Mouse (Mus musculus) kidney, postnatal 0 days (tissue): ENCODE results near the gene Gm44965. TPM values are rescaled to one million over a fixed set of nuclear protein-coding genes. Genes with fewer than 3 reads are reported as not detected.

Source experiments
- ATAC-seq: fragments of 200-750 bp; cut with Nextera tagmentation; replicated peaks from 2 replicates; pipeline ENCODE4 v1.8.0; 2017; ENCODE audit warnings: low read depth, moderate number of reproducible peaks, moderate TSS enrichment, moderate library complexity; ENCODE audit not compliant: low FRiP score
- DNase-seq: peaks from one replicate; pipeline ENCODE4 v3.0.0-alpha.2; 2016; ENCODE audit warnings: low spot score
- H3K27ac ChIP-seq: fragments of 300-500 bp; sonication (generic); 2 replicates; pipeline ENCODE4 v1.5.1; 2014; ENCODE audit warnings: mild to moderate bottlenecking
- H3K27me3 ChIP-seq: fragments of 300-500 bp; sonication (generic); 2 replicates; pipeline ENCODE4 v1.6.1; 2014; ENCODE audit warnings: low read length, mixed read lengths; ENCODE audit not compliant: insufficient read depth
- H3K36me3 ChIP-seq: fragments of 300-500 bp; sonication (generic); 2 replicates; pipeline ENCODE4 v1.6.1; 2014; ENCODE audit warnings: low read length, mixed read lengths; ENCODE audit not compliant: insufficient read depth
- H3K4me1 ChIP-seq: fragments of 300-500 bp; sonication (generic); replicated peaks from 2 replicates; pipeline ENCODE4 v1.6.1; 2014; ENCODE audit warnings: antibody characterized with exemption, low read length, mixed read lengths; ENCODE audit not compliant: insufficient read depth
- H3K4me2 ChIP-seq: fragments of 300-500 bp; sonication (generic); 2 replicates; pipeline ENCODE4 v1.6.1; 2014; ENCODE audit warnings: mild to moderate bottlenecking, low read length, moderate library complexity, mixed read lengths
- H3K4me3 ChIP-seq: fragments of 300-500 bp; sonication (generic); replicated peaks from 2 replicates; pipeline ENCODE4 v1.5.1; 2014; ENCODE audit warnings: low read depth, low read length
- H3K9ac ChIP-seq: fragments of 300-500 bp; sonication (generic); 2 replicates; pipeline ENCODE4 v1.6.1; 2014; ENCODE audit warnings: low read depth, low read length
- H3K9me3 ChIP-seq: fragments of 300-500 bp; sonication (generic); replicated peaks from 2 replicates; pipeline ENCODE4 v1.6.1; 2016; ENCODE audit warnings: low read length, inconsistent platforms, mixed read lengths
- CTCF ChIP-seq: IDR thresholded peaks from 2 replicates; pipeline ENCODE4 v1.5.1; 2016; ENCODE audit warnings: antibody characterized with exemption, low read depth, mild to moderate bottlenecking, moderate library complexity
- WGBS: fragments of 180-500 bp; shearing (Covaris S2); extraction: QIAGEN DNeasy Blood & Tissue Kit; methylation state at CpG from one replicate; pipeline ENCODE4 v1.1.7; 2014; 5-methylcytosine and 5-hydroxymethylcytosine counted together
- polyA plus RNA-seq: library from polyadenylated mRNA; unstranded; fragments of >200 nt; fragmentation: Nextera tagmentation; extraction: Ambion mirVana; gene quantifications from 2 replicates; pipeline ENCODE4 v1.2.1, GENCODE M21; 2015

Gene Gm44965
- polyA plus RNA-seq, 1 experiment from 2014 or later, result not detected

- H3K27ac ChIP-seq, result peak overlapping the region; percentile 36; the same call in 1 of the 2 replicates
- 62% methylated on average over 3 of the region's 3 CpGs for WGBS
- peaks cover 14% of the 10 kb centered on the region for H3K4me1 ChIP-seq
- no peak overlapping the region for H3K4me3 ChIP-seq
- no peak overlapping the region for H3K9ac ChIP-seq
- H3K4me2 ChIP-seq, result no peak overlapping the region
- no peak for TF ChIP-seq CTCF
- H3K9me3 ChIP-seq, result no peaks in the 10 kb centered on the region; the same call in 1 of the 2 replicates
- H3K27me3 ChIP-seq, result no peaks in the 10 kb centered on the region
- no peak for DNase-seq
- peaks cover 7% of the 10 kb centered on the region for H3K36me3 ChIP-seq
- no peak for ATAC-seq
Observed at GRCm38 (mm10) chr6:48591221-48591845, 2.4 kb upstream of the Gm44965 start.

GRCm38 (mm10) chr6:48591871-48592270 is 1.9 kb upstream of the Gm44965 start:
- no peak overlapping the region for H3K9ac ChIP-seq
- peaks cover 13% of the 10 kb centered on the region for H3K36me3 ChIP-seq
- TF ChIP-seq CTCF, result no peak
- peaks cover 14% of the 10 kb centered on the region for H3K4me1 ChIP-seq
- WGBS, result 88% methylated on average over 6 of the region's 6 CpGs
- no peak overlapping the region for H3K4me3 ChIP-seq
- H3K9me3 ChIP-seq, result peaks cover under 1% of the 10 kb centered on the region
- H3K27me3 ChIP-seq, result no peaks in the 10 kb centered on the region
- H3K27ac ChIP-seq, result no peak overlapping the region
- ATAC-seq, result no peak
- no peak for DNase-seq
- H3K4me2 ChIP-seq, result no peak overlapping the region

GRCm38 (mm10) chr6:48594043-48594738 is 450 bp downstream of the Gm44965 start:
- 1% methylated on average over 37 of the region's 41 CpGs for WGBS
- Histone ChIP-seq H3K4me3 (peak overlapping the region; percentile 69), H3K27me3 (no peaks in the 10 kb centered on the region), H3K36me3 (peaks cover 34% of the 10 kb centered on the region), H3K4me2 (peak overlapping the region; percentile 79), H3K27ac (peak overlapping the region; percentile 97), H3K9ac (peak overlapping the region; percentile 84), H3K9me3 (peaks cover 4% of the 10 kb centered on the region), H3K4me1 (peaks cover 14% of the 10 kb centered on the region)
- DNase-seq (peak; percentile 77), ATAC-seq (peak; percentile 62)
- no peak for TF ChIP-seq CTCF

- H3K4me3 ChIP-seq, result peak overlapping the region; percentile 69; the same call in 1 of the 2 replicates
- no peaks in the 10 kb centered on the region for H3K27me3 ChIP-seq
- H3K9ac ChIP-seq, result peak overlapping the region; percentile 84; the same call in 1 of the 2 replicates
- no peak for ATAC-seq
- H3K27ac ChIP-seq, result peak overlapping the region; percentile 97; the same call in 1 of the 2 replicates
- peak overlapping the region; percentile 79 for H3K4me2 ChIP-seq
- H3K36me3 ChIP-seq, result peaks cover 36% of the 10 kb centered on the region
- H3K4me1 ChIP-seq, result peaks cover 14% of the 10 kb centered on the region
- peaks cover 4% of the 10 kb centered on the region for H3K9me3 ChIP-seq
- DNase-seq, result no peak
- TF ChIP-seq CTCF, result no peak
- WGBS, result 70% methylated on average over 1 of the region's 1 CpGs
Observed at GRCm38 (mm10) chr6:48595278-48595677, 1.5 kb downstream of the Gm44965 start.

GRCm38 (mm10) chr6:48596545-48597232 is 2.9 kb downstream of the Gm44965 start:
- no peaks in the 10 kb centered on the region for H3K27me3 ChIP-seq
- TF ChIP-seq CTCF, result no peak
- peaks cover 4% of the 10 kb centered on the region for H3K9me3 ChIP-seq
- no peak overlapping the region for H3K4me3 ChIP-seq
- H3K4me1 ChIP-seq, result peaks cover 14% of the 10 kb centered on the region
- no peak overlapping the region for H3K4me2 ChIP-seq
- ATAC-seq (no peak), DNase-seq (no peak)
- no peak overlapping the region for H3K27ac ChIP-seq
- H3K36me3 ChIP-seq, result peaks cover 36% of the 10 kb centered on the region
- H3K9ac ChIP-seq, result no peak overlapping the region
- WGBS, result 98% methylated on average over 45 of the region's 45 CpGs

GRCm38 (mm10) chr6:48597233-48597625 is 3.5 kb downstream of the Gm44965 start:
- 97% methylated on average over 27 of the region's 27 CpGs for WGBS
- Histone ChIP-seq H3K4me2 (no peak overlapping the region), H3K9me3 (peaks cover 4% of the 10 kb centered on the region), H3K27ac (no peak overlapping the region), H3K4me3 (no peak overlapping the region), H3K4me1 (peaks cover 14% of the 10 kb centered on the region), H3K27me3 (no peaks in the 10 kb centered on the region), H3K9ac (no peak overlapping the region), H3K36me3 (peaks cover 36% of the 10 kb centered on the region)
- no peak for ATAC-seq
- no peak for DNase-seq
- no peak for TF ChIP-seq CTCF
